Mouse (Mus musculus) R1 (cell line): Measurements from ENCODE around the gene Hnrnpm.
"Not testable (repeated sequence)": the region's sequence is repeated elsewhere in the genome, so short reads cannot be mapped to it uniquely, and the experiment has no call there.

Source experiments
- DNase-seq: peaks from one replicate; pipeline ENCODE4 v3.0.0-alpha.2; 2018; ENCODE audit warnings: low read depth, low spot score

Hnrnpm gene

DNA sequence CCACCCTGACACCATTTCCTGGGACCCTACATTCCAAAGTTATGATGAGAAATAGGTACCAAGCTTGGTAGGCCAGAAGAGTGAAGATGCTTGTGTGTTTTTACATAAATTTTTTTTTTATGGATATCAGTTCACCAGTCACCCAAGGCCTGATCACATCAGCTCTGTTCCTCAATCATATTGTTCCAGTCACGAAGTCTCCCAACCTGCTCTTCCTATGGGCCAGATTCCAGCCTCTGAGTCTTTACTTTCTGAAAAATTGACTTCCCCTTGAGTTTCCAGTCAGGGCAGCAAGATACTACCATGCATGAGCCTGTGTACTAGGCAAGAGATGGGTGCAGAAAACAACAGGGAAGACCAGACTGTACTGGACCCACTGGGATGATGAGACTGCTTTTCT is at the start of gene Hnrnpm:
Gene Hnrnpm, minus strand, starts transcription at position 101 of the 400 bp plus-strand sequence.
- DNase-seq: no peak

DNA sequence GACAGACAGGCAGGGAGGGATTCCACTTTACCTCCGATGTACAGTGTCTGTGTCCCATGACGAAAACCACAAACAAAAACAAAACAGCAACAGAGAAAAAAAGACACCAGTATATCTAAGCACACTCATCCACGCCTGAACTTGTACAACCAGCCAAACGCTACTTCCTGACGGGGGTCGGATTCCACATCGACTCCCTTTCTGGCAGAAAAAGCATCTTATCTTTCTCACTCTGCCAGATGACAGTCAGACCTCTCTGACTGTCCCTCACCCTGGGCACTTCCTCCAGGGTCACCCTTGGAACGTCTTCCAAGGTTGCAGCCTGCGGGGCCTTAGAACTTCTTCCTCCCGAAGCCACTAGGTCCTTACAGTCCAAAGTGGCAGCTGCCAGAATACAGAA is 46.9 kb upstream of the Hnrnpm start:
- DNase-seq: not testable (repeated sequence)

DNA sequence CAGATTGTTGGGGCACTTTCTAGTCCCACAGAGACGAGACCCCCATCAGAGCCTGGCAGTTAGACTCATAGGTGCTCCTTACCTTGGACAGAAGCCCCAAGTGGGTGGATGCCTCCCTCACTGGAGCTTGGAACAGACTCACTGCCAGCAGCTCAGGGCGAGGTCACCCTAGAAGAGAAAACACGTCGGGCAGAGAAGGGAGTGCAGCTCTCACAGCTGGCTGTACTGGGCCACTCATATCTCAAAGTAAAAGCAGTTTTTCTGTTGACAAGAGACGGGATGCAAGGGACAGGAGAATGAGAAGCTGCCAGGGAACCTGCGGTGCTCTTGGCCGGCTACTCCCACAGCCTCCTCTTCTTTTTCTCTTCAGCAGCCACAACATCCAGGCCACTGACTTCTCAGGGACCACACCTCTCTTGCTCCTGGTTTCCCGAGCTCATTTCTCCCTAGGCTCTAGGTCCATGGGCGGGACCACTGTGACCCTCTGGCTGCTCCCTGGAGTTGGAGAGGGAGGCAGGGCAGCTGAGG is 46.0 kb upstream of the Hnrnpm start:
- not testable (repeated sequence) for DNase-seq

DNA sequence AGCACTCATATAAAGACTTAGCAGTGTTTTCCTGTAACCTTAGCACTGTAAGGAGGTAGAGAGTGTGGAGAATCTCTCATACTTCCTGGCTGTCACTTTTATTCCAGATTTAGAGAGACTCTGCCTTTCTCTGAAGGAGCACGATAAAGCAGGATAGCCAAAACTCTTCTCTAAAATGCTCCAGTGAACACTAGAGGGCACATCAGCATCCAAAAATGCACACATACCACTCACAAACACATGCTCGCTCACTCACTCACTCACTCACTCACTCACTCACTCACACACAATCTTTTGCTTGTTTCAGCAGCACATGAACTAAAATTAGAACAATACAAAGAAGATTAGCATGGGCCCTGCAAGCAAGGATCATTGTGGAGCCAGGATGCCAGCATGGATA is 42.6 kb upstream of the Hnrnpm start:
- DNase-seq: no peak

DNA sequence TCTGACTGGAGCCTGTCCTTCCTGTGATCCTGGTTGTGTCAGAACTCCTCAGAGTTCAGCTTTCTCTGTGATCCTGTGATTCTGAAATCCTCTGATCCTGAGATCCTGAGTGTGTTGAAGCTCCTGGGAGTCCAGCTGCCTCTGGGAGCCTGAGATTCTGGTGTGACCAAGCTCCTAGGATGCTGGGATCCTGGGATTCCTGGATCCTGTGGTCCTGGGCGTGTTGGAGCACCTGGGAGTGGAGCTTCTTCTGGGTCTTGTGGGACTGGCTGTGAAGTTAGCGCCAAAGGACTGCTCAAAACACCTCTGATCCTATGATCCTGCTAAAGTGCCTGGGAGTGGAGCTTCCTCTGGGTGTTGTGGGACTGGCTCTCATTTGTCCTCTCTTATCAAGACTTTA is 41.7 kb upstream of the Hnrnpm start:
- no peak for DNase-seq

DNA sequence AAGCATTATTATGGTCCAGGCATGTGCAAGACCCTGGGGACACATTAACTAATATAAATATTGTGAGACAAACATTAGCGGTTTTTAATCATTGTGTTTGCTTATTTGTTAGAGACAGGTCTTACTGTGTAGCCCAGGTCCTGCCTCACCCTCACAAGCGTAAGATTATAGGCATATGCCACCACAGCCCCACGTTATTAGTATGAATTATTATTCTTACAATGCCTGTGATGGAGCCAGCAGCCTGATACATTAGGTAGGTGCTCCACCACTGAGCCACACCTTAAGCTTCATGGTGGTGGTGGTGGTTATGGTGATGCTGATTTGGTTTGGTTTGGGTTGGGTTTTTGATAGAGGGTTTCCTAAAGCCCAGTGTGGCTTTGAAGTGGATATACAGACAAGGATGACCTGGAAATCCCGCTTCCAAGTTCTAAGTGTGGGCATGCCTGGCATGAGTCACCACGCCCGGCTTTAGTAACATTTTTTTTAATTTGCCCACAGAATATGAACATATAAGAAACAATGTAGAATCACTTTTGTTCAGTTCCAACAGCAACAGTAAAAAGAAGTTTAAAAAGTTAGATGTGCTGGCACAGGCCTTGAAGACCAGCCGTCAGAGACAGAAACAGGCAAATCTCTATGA is 33.2 kb upstream of the Hnrnpm start:
- DNase-seq: no peak

DNA sequence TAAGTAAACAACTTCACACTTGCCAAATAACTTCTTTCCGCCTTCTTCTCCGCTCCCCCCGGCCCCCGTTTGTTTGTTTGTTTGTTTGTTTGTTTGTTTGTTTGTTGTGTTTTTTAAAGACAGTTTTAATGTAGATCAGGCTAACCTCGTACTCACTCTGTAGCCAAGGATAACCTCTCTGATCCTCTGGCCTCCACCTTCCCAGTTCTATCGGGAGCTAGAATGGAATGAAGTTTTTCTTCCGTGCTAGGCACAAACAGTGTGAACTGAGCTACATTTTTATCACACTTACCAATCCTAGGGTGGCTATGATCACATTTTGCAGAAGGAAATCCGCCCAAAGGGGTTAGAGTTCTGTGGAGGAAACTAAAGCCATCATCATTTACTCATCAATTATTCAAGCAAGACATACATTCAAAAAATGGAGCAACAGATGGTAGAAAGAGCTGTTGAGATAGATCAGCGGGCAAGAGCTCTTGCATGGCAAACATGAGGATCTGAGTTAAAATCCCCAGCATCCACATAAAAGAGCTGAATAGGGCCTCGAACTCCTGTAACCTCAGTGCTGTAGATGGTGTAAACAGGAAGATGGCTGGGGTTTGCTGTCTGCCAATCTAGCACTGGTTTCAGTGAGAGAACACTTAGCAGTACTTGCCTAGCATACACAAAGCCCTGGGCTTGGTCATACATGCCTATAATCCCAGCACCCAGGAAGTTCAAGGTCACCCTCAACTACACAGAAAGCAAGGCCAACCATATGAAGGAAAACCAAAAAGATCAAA is 32.5 kb upstream of the Hnrnpm start:
- DNase-seq: no peak

DNA sequence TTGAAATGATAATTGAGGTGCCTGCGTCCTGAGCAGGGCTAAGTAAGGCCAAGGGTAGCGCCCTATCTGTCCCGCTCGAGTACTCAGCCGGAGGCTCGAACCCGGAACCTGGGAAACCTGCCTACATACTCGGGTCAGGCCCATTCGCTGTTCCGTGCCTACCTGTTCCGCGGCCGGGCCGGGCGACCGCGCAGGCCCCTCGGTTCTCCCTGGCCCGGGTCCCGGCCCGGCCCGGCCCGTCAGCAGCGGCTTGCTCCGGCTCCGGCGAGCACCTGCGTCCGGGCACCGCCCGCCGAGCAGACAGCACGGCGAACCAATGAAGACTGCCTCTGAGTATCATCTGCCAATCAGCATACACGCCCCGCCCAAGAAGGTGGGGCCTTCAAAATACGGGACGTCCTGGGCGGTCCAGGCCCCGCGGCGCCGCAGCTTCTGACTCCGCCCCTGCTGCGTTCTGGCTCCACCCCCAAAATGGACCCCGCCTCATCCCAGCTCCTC is 31.8 kb upstream of the Hnrnpm start, which contains the start of gene March2:
Gene March2, minus strand, starts transcription at position 287 of the 498 bp plus-strand sequence.
- peak; percentile 97 for DNase-seq

DNA sequence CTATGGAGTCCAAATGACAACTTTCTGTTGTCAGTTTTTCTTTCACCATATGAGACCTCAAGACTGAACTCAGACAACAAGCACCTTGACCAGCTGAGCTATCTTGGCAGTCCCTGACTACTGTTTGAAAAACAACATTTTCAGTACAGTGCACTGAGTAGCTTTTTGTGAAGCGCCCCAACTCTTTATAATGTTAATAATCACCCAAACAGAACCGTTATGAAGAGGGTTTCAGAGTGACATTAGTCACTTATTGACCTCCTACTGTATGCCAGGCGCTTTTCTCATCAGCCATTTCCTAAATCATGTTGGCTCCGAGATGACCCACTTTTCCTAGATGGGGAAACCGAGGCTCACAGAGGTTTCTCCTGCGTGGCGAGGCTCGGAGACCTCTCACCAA is 31.3 kb upstream of the Hnrnpm start:
- no peak for DNase-seq

DNA sequence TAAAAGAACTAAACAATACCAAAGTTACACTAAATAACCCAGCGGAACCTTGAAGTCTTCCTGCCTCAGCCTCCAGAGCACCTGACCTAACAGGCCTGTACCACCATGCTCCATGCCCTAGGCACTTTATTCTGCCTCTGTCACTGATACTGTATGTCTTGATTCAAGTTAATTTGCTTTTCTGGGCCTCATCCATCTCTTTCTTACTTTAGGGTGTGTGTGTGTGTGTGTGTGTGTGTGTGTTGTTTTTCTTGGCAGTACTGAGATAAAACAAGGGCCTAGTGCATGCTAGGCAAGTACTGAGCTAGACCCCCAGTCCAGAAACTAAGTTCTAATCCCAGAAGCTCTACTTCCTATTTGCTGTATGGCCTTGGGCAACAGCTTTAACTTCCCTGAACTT is 30.6 kb upstream of the Hnrnpm start:
- no peak for DNase-seq

DNA sequence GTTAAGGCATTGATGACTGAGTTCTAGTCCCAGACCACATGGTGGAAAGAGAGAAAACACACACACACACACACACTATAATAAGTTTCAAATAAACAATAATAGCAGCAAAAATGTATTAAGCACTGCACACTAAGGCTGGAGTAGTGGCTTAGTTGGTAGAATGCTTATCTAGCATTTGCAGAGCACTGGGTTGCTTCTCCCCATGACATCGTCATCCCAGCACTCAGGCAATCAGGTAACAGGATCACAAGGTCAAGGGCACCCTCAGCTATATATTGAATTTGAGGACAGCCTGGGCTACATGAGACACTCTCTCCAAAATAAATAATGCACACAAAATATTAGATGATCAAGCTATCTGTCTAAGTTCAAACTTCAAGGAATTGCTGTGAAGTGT is 28.1 kb upstream of the Hnrnpm start:
- DNase-seq: no peak

DNA sequence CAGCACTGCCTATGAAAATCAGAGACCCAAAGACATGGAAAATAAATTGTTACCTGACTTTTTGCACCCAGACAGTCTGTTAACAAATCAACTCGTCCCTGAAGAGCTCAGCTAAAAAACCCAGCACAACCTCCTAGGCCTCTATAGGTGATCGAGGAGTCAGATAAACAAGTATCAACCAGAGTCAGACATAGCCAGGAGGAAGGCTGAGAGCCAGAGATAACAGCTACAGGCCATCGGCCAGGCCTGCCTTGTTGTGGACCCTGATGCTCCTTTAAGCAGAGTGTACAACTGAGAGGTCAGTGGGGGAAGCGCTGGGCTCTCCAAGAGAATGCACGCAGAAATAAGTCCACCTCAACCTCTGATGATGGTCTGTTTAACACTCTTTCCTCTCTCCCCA is 26.6 kb upstream of the Hnrnpm start:
- DNase-seq: no peak

DNA sequence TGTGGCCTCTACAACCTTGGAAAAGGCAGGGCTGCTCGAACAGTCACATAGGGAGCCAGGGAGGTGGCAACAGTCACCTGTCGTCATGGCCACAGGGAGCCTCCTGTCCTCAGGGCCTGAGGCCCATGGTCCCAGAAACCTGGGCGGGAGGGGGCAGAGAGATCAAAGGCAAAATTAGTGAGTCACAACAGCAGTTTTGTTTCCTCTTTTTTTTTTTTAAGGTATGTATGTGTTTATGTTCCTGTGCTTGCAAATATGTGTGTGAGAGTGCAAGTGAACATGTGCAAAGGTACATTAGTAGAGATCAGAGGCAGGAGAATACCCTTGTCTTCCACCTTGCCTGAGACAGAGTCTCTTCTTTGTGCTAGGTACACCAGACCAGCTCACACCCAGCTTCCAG is 23.2 kb upstream of the Hnrnpm start:
- no peak for DNase-seq

DNA sequence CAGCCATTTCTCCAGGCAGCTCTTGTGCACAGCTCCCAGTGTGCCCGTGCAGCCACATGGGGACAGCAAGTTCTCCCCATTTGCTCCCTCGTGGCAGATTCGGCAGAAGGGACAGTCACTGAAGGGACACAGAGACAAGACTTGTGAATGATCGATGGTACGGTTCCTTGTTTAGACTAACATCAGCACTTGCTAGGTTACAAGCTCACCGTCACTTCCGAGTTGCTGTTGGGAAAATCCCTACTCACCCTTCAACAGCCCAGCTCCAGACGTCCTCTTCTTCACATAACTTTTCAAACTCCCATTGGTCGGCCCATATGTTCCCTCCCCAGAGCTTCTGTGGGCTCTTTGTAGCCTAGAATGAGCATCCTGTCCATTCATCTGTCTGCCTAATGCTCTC is 16.4 kb upstream of the Hnrnpm start:
- DNase-seq: no peak

DNA sequence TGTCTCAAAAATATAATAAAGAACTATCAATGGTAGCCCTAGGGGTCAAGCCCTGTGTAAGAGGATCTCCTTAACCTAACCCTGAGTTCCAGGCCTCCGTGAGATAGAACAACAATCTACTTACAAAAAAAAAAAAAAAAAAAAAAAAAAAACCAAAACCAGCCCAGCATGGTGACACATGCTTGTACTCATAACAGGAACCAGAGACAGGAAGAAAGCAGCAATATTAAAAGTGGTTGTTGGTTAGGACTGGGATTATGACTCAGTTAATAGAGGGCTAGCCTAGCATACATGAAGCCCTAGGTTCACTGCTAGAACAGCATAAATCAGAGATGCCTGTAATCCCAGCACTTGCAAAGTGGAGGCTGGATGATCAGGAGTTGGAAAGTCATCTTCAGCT is 15.5 kb upstream of the Hnrnpm start:
- no peak for DNase-seq

DNA sequence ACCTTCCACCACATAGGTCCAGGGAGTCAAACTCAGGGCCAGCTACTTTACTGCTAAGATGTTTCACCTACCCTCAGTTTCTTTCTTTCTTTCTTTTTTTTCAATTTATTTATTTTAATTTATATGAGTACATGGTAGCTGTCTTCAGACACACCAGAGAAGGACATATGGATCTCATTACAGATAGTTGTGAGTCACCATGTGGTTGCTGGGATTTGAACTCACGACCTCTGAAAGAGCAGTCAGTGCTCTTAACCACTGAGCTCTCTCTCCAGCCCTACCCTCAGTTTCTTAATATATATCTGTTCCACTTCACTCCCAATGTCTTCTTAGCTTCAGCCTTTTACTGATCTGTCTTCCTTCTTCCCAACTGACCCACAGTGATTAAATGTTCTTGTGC is 8.8 kb upstream of the Hnrnpm start:
- no peak for DNase-seq

DNA sequence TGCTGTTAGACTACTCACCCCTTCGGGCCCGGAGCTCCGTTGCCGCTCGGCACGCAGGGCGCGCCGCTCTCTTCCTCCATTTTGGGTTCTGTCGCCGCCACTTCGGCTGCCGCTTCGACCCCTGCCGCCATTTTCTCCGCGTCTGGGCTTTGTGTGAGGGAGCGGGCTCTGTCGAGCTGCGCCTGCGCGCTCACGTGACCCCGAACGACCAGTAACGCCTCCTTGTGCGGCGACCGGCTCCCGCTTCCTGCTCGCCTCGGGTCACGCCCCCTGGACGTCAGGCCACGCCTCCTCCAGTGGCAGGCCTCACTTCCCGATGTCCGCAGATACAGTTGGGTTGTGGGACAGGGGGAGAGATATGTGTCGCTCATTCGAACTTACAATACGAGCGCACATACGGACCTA is 1.4 kb downstream of the Hnrnpm start:
- DNase-seq: peak; percentile 96

DNA sequence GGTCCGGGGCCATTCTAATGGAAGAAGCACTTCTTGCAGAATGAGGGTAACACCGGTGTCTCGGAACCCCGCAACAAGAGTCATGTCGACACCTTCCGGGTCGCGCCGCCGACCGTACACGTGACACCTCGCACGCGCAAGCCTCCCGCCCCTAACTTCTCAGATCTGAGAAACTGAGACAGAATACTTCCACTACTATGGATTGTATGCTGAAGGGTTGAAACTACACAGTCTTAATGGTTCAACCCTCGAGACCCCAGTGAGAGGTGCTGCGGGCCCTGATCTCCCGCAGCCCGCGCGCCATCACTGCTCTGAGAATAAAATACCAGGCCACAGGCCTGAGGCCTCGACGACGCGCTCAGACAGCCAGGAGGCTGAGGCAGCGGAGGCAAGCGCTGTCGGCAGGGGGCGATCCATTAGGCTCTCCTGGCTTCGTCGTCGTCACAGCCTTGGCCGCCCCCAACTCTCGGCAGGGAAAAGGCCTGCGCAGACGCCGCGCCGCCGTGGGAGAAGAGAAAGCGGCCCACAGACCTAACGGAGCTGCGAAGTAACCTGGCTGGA is 1.9 kb downstream of the Hnrnpm start:
- peak; percentile 84 for DNase-seq

DNA sequence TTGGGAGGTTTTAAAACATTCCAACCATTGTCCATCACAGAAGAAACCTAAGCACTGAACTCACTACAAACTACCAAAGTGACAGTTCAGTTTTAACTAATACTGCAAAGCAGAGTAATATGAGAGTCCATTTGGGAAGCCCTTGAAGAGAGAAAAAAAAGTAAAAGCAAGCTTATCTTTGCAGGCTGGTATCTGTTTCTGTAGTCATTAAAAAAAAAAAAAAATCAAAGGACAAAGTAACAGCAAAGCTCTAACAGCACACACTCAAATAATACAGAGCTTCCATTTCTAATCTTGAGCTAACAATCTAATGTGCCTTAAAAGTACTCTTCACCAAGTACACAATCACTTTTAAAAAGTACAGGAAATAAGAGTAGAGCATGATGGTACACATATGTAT is 4.9 kb downstream of the Hnrnpm start:
- DNase-seq: no peak

DNA sequence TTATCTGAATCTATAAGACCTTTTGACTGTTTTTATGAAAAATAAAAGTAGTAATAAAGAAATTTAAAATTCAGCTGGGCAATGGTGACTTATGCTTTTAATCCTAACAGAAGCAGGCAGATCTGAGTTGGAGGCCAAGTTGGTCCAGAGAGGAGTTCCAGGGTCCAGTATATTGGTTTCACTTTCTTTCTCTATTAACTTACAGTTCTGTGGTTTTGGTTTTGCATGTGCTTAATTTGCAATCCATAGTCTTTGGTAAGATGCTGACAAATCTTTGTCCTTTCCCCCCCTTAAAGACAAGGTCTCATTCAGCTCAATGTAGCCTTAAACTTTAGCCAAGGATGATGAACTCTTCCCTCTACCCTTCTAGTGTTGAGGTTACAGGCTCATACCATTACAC is 7.9 kb downstream of the Hnrnpm start:
- no peak for DNase-seq

DNA sequence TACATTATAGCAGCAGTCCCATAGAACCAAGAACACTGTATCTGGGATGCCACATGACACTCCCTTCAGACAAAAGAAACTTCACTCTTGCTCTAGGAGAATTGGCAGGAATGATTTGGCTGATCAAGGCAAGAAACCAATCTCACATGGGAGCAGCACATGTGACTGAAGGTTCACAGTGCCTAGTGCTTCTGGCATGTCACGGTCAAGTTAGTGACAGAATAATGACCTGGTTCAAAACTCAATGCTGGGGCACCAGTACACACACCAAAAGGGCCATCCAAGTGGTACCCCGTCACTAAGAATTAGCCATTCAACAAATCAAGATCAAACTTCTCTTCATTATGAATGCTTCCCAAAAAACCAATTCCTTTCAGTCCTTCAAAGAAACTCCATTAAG is 10.6 kb downstream of the Hnrnpm start:
- DNase-seq: no peak

DNA sequence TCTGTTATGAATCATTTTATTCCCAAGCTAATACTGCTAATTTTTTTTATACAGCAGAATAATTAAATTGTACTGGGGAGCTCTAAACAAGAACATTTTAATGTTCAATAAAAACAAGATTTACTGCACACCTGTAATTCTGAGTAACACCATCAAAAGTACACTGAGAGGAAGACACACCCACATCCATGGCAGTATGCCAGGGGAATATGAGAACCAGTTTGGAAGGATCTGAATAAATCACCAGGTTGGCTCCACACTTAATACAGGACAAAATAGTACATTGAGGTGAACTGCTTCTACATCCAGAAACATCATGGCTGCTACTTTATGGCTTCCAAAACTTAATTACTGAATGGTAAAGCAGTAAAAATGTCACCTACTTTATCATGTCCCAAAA is 11.2 kb downstream of the Hnrnpm start:
- no peak for DNase-seq

DNA sequence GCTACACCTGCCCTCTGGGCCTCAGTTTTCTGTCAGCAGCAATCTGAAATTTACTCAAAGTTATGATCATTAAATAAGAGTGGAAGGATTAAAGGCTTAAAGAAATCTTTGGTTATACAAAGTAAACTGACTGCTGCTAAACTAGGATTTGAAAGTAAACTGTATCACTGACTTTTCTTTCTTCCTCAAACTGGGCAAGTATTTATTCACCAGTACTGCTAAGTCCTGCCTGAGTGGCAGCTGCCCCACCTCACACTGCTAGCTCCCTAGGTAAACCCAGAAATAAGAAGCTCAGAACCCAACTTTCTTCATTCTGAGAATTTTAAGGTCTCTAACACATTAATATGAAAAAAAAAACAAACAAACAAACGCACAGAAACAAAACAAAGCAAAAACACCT is 12.8 kb downstream of the Hnrnpm start:
- no peak for DNase-seq
